Mouse (Mus musculus) MEL (cell line): ENCODE measurements at regions not wholly inside any gene's neighbourhood (a gene's known extent, or its start where the extent isn't known, plus 50 kb on each side); places are given as distances from the start of the nearest gene placed in this dataset.

ENCODE experiments used
- DNase-seq: peaks from one replicate; pipeline ENCODE4 v3.0.0; 2011; ENCODE audit warnings: low read depth, low spot score
- H3K27ac ChIP-seq: 2 replicates; pipeline ENCODE4 v1.5.1; 2012; ENCODE audit warnings: low read depth, mild to moderate bottlenecking, control low read depth, low read length, moderate library complexity; ENCODE audit not compliant: control insufficient read depth
- H3K27me3 ChIP-seq, 2 experiments: fragments of 150-350 bp in 1 of 2; sonication (generic) in 1 of 2; 2 replicates each; pipeline ENCODE4 v1.6.1; 2012; ENCODE audit warnings: low read length in 2 of 2, mild to moderate bottlenecking in 2 of 2, improper control_type of control experiment in 1 of 2, moderate library complexity in 1 of 2; ENCODE audit not compliant: insufficient read depth in 2 of 2, control insufficient read depth in 1 of 2
- H3K36me3 ChIP-seq, 2 experiments: 2 replicates each; pipeline ENCODE4 v1.6.1; 2012 to 2014; ENCODE audit warnings: low read length in 2 of 2, improper control_type of control experiment in 1 of 2, inconsistent platforms in 1 of 2, mild to moderate bottlenecking in 1 of 2; ENCODE audit not compliant: insufficient read depth in 2 of 2, control insufficient read depth in 1 of 2
- H3K4me1 ChIP-seq, 2 experiments: fragments of 150-350 bp in 1 of 2; sonication (generic) in 1 of 2; 2 replicates each; pipeline ENCODE4 v1.6.1; 2012; ENCODE audit warnings: low read length in 2 of 2, improper control_type of control experiment in 1 of 2, mild to moderate bottlenecking in 1 of 2; ENCODE audit not compliant: insufficient read depth in 2 of 2, control insufficient read depth in 1 of 2
- H3K4me3 ChIP-seq, 2 experiments: fragments of 150-350 bp in 1 of 2; sonication (generic) in 1 of 2; 2 replicates each; pipeline ENCODE4 v1.5.1; 2012; ENCODE audit warnings: low read depth in 2 of 2, low read length in 2 of 2, mild to moderate bottlenecking in 2 of 2, moderate library complexity in 2 of 2, control low read depth in 1 of 2, improper control_type of control experiment in 1 of 2; ENCODE audit not compliant: control insufficient read depth in 1 of 2, insufficient read depth in 1 of 2
- H3K79me2 ChIP-seq: 2 replicates; pipeline ENCODE4 v1.6.1; 2012; ENCODE audit warnings: mild to moderate bottlenecking, low read length, moderate library complexity; ENCODE audit not compliant: control insufficient read depth, poor library complexity, insufficient read depth
- H3K9ac ChIP-seq: 2 replicates; pipeline ENCODE4 v1.6.1; 2012; ENCODE audit warnings: low read depth, mild to moderate bottlenecking, control low read depth, low read length, moderate library complexity; ENCODE audit not compliant: control insufficient read depth, poor library complexity, severe bottlenecking
- H3K9me3 ChIP-seq: fragments of 150-350 bp; sonication (generic); replicated peaks from 2 replicates; pipeline ENCODE4 v1.6.1; 2012; ENCODE audit warnings: mild to moderate bottlenecking, low read length, improper control_type of control experiment, moderate library complexity; ENCODE audit not compliant: insufficient read depth
- EP300 ChIP-seq, 2 experiments: IDR thresholded peaks; 2 replicates each; pipeline ENCODE4 v1.6.1; 2011; ENCODE audit warnings: improper control_type of control experiment in 2 of 2, low read length in 2 of 2, low read depth in 1 of 2, mild to moderate bottlenecking in 1 of 2
- ETS1 ChIP-seq: IDR thresholded peaks from 2 replicates; pipeline ENCODE4 v1.6.1; 2012; ENCODE audit warnings: low read depth, mild to moderate bottlenecking, inconsistent platforms, low read length, improper control_type of control experiment, moderate library complexity
- GATA1 ChIP-seq: IDR thresholded peaks from 2 replicates; pipeline ENCODE4 v1.6.1; 2011; ENCODE audit warnings: low read depth, low read length, improper control_type of control experiment
- JUND ChIP-seq: IDR thresholded peaks from 2 replicates; pipeline ENCODE4 v1.6.1; 2011; ENCODE audit warnings: low read depth, mild to moderate bottlenecking, improper control_type of control experiment, low read length
- MAX ChIP-seq: IDR thresholded peaks from 2 replicates; pipeline ENCODE4 v1.6.1; 2011; ENCODE audit warnings: low read length, improper control_type of control experiment
- MAZ ChIP-seq: IDR thresholded peaks from 2 replicates; pipeline ENCODE4 v1.6.1; 2012; ENCODE audit warnings: low read depth, mild to moderate bottlenecking, inconsistent platforms, low read length, improper control_type of control experiment
- MXI1 ChIP-seq: IDR thresholded peaks from 2 replicates; pipeline ENCODE4 v1.6.1; 2011; ENCODE audit warnings: mild to moderate bottlenecking, low read depth, low read length, improper control_type of control experiment
- NRF1 ChIP-seq: IDR thresholded peaks from 2 replicates; pipeline ENCODE4 v1.6.1; 2014; ENCODE audit warnings: low read depth, mild to moderate bottlenecking, inconsistent platforms, low read length, improper control_type of control experiment, moderate library complexity; ENCODE audit not compliant: poor library complexity, insufficient read depth, severe bottlenecking
- POLR2A ChIP-seq, 2 experiments: IDR thresholded peaks; 2 replicates each; pipeline ENCODE4 v1.6.1; 2011 to 2012; ENCODE audit warnings: low read length in 2 of 2, mild to moderate bottlenecking in 2 of 2, control low read depth in 1 of 2, improper control_type of control experiment in 1 of 2, low read depth in 1 of 2, moderate library complexity in 1 of 2; ENCODE audit not compliant: control insufficient read depth in 1 of 2, insufficient read depth in 1 of 2, poor library complexity in 1 of 2
- RAD21 ChIP-seq: IDR thresholded peaks from 2 replicates; pipeline ENCODE4 v1.6.1; 2011; ENCODE audit warnings: mild to moderate bottlenecking, low read depth, low read length, improper control_type of control experiment
- TAL1 ChIP-seq: IDR thresholded peaks from 2 replicates; pipeline ENCODE4 v1.6.1; 2012; ENCODE audit warnings: mild to moderate bottlenecking, inconsistent platforms, low read length, moderate library complexity, mixed read lengths
- TBP ChIP-seq: IDR thresholded peaks from 2 replicates; pipeline ENCODE4 v1.8.0; 2011; ENCODE audit warnings: low read depth, low read length, improper control_type of control experiment
- UBTF ChIP-seq: IDR thresholded peaks from 2 replicates; pipeline ENCODE4 v1.6.1; 2012; ENCODE audit warnings: low read depth, mild to moderate bottlenecking, inconsistent platforms, low read length, improper control_type of control experiment, moderate library complexity, borderline replicate concordance; ENCODE audit not compliant: insufficient read depth
- USF2 ChIP-seq, 2 experiments: IDR thresholded peaks; 2 replicates each; pipeline ENCODE4 v1.6.1; 2011 to 2012; ENCODE audit warnings: improper control_type of control experiment in 2 of 2, low read length in 2 of 2, borderline replicate concordance in 1 of 2, inconsistent platforms in 1 of 2, low read depth in 1 of 2, mild to moderate bottlenecking in 1 of 2; ENCODE audit not compliant: insufficient read depth in 1 of 2
- ZC3H11A ChIP-seq: IDR thresholded peaks from 2 replicates; pipeline ENCODE4 v1.6.1; 2012; ENCODE audit warnings: low read depth, mild to moderate bottlenecking, inconsistent platforms, low read length, improper control_type of control experiment
- ZKSCAN1 ChIP-seq: IDR thresholded peaks from 2 replicates; pipeline ENCODE4 v1.6.1; 2012; ENCODE audit warnings: low read depth, mild to moderate bottlenecking, inconsistent platforms, low read length, improper control_type of control experiment, moderate library complexity
- ZNF384 ChIP-seq: IDR thresholded peaks from 2 replicates; pipeline ENCODE4 v1.6.1; 2012; ENCODE audit warnings: low read depth, mild to moderate bottlenecking, inconsistent platforms, low read length, improper control_type of control experiment

GRCm38 (mm10) chr14:85160396-85160795 lies 717.0 kb downstream of the Pcdh17 start:
- H3K9ac ChIP-seq = no peak overlapping the region
- no peaks in the 10 kb centered on the region for H3K36me3 ChIP-seq
- DNase-seq = no peak
- no peak for TF ChIP-seq TBP
- no peak for TF ChIP-seq ETS1
- no peak for TF ChIP-seq MXI1
- TF ChIP-seq MAZ = no peak
- no peak for TF ChIP-seq MAX
- TF ChIP-seq JUND = no peak
- TF ChIP-seq, all 39 proteins: peak for 0
- H3K4me1 ChIP-seq = no peaks in the 10 kb centered on the region
- no peak overlapping the region for H3K27ac ChIP-seq
- no peaks in the 10 kb centered on the region for H3K79me2 ChIP-seq
- H3K27me3 ChIP-seq = no peaks in the 10 kb centered on the region
- no peaks in the 10 kb centered on the region for H3K9me3 ChIP-seq
- H3K4me3 ChIP-seq = no peak overlapping the region

- no peaks in the 10 kb centered on the region for H3K4me1 ChIP-seq
- DNase-seq = no peak
- TF ChIP-seq TAL1 = no peak
- no peak for TF ChIP-seq RAD21
- TF ChIP-seq POLR2A (IDR thresholded peaks at IDR 0.05; ENCODE audit: control insufficient read depth in 1 of 2, insufficient read depth in 1 of 2, low read depth in 1 of 2, low read length in 2 of 2, poor library complexity in 1 of 2) = no peak
- TF ChIP-seq ZC3H11A = no peak
- no peak for TF ChIP-seq GATA1
- H3K27me3 ChIP-seq = no peaks in the 10 kb centered on the region
- H3K9ac ChIP-seq = no peak overlapping the region
- no peak overlapping the region for H3K27ac ChIP-seq
- H3K9me3 ChIP-seq = no peaks in the 10 kb centered on the region
- H3K36me3 ChIP-seq = no peaks in the 10 kb centered on the region
- H3K79me2 ChIP-seq = no peaks in the 10 kb centered on the region
- H3K4me3 ChIP-seq = no peak overlapping the region
Measured at GRCm38 (mm10) chr14:85186794-85187193, 743.4 kb downstream of the Pcdh17 start.

GRCm38 (mm10) chr14:85204069-85204468 lies 760.7 kb downstream of the Pcdh17 start:
- no peak for TF ChIP-seq GATA1
- Histone ChIP-seq H3K4me1 (no peaks in the 10 kb centered on the region), H3K9ac (no peak overlapping the region), H3K4me3 (no peak overlapping the region), H3K9me3 (no peaks in the 10 kb centered on the region), H3K27ac (no peak overlapping the region), H3K27me3 (no peaks in the 10 kb centered on the region), H3K36me3 (peaks cover 0 to 3% of the 10 kb centered on the region in 2 experiments; a peak in 1 of 4 replicates), H3K79me2 (no peaks in the 10 kb centered on the region)
- no peak for DNase-seq

- Histone ChIP-seq H3K9ac (no peak overlapping the region), H3K4me3 (no peak overlapping the region), H3K36me3 (peaks cover 0 to 3% of the 10 kb centered on the region in 2 experiments; a peak in 1 of 4 replicates)
- TF ChIP-seq USF2 (IDR thresholded peaks at IDR 0.05; ENCODE audit: borderline replicate concordance in 1 of 2, insufficient read depth in 1 of 2, low read depth in 1 of 2, low read length in 2 of 2) = no peak
- peak; percentile 72 for TF ChIP-seq ZNF384
- TF ChIP-seq EP300 (IDR thresholded peaks at IDR 0.05; ENCODE audit: low read depth in 1 of 2, low read length in 2 of 2) = peak in 1 of 2 experiments; percentile 41; a peak in 1 of 4 replicates
- TF ChIP-seq UBTF = no peak
- no peak for TF ChIP-seq NRF1
- TF ChIP-seq GATA1 = peak; percentile 65
- no peak for TF ChIP-seq ZKSCAN1
- TF ChIP-seq, all 39 proteins: peak for 3
- H3K79me2 ChIP-seq = no peaks in the 10 kb centered on the region
- no peaks in the 10 kb centered on the region for H3K4me1 ChIP-seq
- no peak overlapping the region for H3K27ac ChIP-seq
- no peaks in the 10 kb centered on the region for H3K27me3 ChIP-seq
- DNase-seq = peak; percentile 74
- H3K9me3 ChIP-seq = no peaks in the 10 kb centered on the region
Measured at GRCm38 (mm10) chr14:85208383-85208782, 765.0 kb downstream of the Pcdh17 start.
